Mouse (Mus musculus) layer of hippocampus, postnatal 36 days (tissue): ENCODE results near the gene Map3k4. TPM values are rescaled to one million over a fixed set of nuclear protein-coding genes. Genes with fewer than 3 reads are reported as not detected.

Experiments
- DNase-seq, 2 experiments: peaks; one replicate each; pipeline ENCODE4 v3.0.0; 2022
- total RNA-seq, 2 experiments: library from RNA; stranded (reverse); gene quantifications; 2 replicates each; pipeline ENCODE4 v1.2.3; 2021

Gene Map3k4
- total RNA-seq, 2 experiments from 2014 or later, result 63.5 to 78.5 TPM

DNA sequence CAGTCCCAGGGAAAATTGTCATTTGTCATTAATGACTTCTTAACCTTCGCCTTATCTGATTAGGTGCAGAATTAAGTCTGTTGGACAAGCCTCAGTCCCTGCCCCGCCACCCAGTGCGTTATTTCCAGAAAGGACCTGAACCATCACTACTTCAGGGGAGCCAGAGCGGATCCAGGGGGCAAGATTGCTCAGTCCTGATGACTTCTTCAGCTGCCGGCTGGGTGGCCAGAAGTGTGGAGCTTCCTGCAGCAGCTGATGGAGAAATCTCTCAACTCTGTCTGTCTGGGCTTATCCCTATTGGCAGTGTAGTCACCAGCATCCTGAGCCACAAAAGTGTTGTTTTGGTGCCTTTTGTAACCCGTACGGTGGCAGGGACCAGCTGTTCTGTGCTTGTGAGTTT is 139.3 kb downstream of the Map3k4 start:
- no peak for DNase-seq

Other genes with a start within 250 kb of the Map3k4 start
- gene Agpat4, start 200.1 kb downstream of the Map3k4 start, total RNA-seq, result 10 to 100 TPM; 68.8 to 78.9 TPM
- not detected for gene Plg, start 59.8 kb upstream of the Map3k4 start, total RNA-seq
- under 1 TPM; 0.27 to 0.63 TPM for gene Slc22a3, start 188.9 kb upstream of the Map3k4 start, total RNA-seq